Mouse (Mus musculus) retina, adult 2 months (tissue): ENCODE data around the gene Dhrs7c.

Experiments used
- DNase-seq: peaks from one replicate; pipeline ENCODE4 v3.0.0-alpha.2; 2012; ENCODE audit warnings: low read depth, low spot score

Dhrs7c gene

DNA sequence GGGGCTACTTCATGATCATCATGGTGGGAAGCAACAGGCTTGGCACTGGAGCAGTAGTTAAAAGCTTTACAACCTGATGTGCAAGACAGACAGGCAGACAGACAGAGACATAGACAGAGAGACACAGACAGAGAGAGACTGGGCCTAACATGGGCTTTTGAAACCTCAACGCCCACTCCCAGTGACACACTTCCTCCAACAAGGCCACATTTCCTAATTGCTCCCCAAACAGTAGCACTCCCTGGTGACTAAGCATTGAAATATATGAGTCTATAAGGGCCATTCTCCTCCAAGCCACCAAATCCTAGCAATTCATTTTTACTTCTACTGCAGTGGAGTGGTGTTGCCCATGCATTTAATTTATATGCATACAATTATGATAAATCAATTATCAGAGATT lies 41.8 kb downstream of the Dhrs7c start:
- DNase-seq, result no peak

DNA sequence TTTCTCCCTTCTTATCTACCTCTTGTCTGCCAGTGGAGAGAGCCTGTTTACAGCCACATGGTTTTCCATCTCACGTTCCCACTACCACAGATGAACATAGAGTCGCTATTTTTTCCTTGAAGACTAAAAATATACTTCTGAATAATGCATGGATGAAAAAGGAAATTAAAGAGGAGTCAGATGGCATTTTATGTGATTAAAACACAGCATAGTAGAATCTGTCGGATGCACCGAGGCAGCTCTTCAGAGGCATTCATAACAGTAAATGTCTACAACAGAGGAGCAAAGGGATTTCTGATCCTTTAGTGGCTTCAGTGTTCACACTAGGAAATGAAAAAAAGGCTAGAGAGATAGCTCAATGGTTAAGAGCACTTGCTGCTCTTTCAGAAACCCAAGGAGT lies 47.2 kb downstream of the Dhrs7c start:
- no peak for DNase-seq

DNA sequence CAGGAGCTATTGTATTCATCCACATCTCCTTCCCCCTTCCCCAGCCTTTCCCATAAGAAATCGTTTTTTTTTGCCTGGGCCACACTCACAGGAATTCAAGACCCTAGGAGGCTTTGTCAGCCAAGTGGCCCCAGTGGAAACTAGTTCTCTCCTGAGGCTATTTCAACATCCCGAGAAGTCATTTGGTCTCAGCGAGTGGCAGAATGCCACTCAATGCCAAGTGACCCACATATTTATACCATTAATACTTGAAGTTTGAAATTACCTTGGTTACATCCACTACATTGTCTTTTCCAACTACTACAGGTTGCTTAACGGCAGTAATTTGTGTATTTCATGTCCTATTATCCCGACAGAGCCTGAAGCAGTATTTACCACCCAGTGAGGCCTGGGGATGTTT lies 53.8 kb downstream of the Dhrs7c start:
- DNase-seq, result no peak

DNA sequence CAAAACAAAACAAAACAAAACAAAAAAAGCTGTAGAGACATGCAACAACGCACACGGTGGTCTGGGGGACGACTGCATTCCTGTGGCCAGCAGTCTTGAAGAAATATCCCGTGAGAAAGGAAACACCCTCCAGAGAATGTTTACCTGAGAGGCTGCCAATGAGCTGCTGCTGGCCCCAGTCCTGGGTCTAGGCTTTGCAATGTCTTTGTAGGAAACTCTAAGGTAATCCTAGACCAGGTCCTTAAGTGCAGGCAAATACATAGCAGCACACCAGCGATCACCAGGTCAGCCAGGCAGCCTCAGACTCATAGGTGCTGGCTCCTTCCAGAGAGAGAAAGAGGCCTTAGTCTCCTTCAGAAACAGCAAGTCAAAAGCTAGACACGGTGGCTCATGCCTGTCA lies 56.0 kb downstream of the Dhrs7c start:
- DNase-seq, result no peak

DNA sequence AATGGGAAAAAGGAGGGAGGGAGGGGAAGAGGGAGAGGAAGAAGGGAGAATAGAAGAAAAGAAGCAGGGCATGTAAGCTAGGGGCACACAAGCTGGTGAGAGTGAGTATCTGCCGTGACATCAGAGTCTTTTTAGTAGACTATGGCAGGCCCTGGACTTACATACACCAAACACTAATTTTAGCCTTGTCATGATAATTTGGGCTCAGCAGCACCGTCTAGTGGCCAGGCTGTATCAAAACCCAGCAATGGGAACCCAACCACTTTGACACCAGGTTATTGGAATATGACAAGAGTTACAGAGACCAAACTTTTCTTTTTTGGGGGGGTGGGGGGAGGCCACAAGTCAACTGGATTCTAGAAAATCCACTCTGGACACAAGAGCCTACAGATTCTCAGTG lies 57.0 kb downstream of the Dhrs7c start:
- no peak for DNase-seq

DNA sequence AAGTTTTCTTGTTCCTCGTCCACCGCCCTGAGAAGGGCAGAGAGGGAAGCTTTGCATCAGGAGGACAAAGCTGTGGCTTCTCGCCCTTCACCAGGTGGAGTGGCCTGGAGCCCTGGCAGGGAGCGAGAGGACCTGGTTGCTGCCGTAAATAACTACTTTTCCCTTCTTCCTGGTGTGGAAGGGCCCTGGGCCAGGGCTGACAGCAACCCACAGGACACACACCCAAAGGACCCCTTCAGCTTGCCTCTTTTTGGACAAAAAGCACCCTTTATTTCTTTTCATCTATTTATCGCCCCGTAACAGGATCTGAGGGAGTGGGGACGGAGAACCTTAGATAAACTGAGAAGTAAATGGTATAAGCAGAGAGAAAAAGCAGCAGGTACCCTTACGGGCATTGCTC lies 60.5 kb downstream of the Dhrs7c start:
- DNase-seq, result no peak

DNA sequence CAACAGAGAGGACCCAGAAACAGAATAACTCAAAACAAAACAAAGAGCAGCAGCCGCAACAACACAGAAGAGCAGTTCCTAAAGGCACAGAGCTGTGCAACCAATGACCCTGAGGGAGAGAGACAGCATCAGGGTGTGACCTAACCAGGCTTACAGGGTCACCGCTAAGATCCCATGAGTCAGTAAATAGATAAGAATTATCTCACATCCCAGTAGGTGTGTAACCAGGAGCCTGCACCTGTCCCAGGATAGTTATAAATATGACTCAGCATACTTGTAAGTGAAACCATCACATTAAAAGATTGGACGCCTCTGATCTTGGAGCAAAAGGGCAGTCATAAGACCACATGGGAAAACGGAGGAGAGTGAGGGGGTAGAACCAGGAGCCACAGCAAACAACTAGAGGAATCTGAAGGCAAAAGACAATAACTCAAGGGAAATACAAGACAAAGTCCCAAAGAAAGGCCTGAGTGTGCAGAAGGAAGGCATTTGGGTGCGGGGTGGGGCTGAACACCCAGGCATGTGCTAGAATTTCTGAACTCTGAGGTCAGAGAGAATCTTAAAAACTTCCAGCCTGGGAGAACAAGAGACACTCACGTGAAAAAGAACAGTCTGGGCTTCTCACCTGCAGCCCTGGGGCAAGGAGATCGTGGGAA lies 62.9 kb downstream of the Dhrs7c start:
- no peak for DNase-seq

DNA sequence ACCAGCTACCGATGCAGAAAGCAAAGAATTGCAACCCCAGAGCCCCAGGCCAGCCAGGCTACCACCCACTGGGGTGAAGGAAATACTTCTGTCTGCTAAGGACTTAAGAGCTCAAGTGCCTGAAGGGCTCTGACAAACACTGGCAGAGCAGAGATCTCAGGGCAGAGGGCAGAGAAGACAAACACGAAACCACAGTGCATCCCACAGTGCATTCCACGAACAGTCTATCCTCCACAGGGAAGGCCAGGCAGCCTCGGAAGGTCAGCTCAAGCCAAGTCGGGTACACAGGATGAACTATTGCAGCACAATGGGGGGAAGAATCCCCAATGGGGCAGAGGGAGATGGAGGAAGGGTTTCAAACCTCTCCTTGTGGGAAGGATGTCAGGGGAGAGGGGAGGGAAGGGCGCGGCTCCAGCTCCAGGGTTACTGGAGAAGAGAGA lies 63.4 kb downstream of the Dhrs7c start:
- DNase-seq, result no peak

DNA sequence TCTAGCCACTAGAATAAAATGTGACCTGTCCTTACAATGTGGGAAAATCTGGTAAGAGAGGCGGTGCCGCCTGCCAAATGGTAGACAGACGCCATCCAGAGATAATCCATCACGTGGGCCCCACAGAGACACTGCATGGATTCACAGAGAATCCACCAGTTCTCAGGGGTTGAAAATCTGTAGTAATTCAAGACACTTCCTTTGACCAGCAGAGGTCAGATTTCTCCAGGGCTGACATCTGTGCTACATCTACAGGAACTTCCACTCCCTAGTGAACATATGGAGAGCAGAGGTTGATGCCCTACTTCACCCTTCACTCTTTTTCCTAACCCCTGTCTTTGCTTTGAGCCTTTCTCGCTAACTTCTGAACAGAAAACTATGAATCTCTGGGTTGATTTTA lies 67.1 kb downstream of the Dhrs7c start:
- DNase-seq, result no peak
